Mouse (Mus musculus) mouse embryonic stem cell (cell line): ENCODE results near the gene Mrm3.

Source experiments
- in situ Hi-C, 2 experiments: fragments of 300-500 bp; cut with MboI; formaldehyde crosslinking; loops; 1 replicate in 1 of 2; 3 replicates in 1 of 2; pipeline ENCODE4 v1.14.3; 2019 to 2020; ENCODE audit warnings: low sequenced_read_pairs in 2 of 2, low pct_unique_long_range_greater_than_20kb in 1 of 2, mixed read lengths in 1 of 2; ENCODE audit not compliant: unreplicated experiment in 1 of 2

Gene Mrm3

DNA sequence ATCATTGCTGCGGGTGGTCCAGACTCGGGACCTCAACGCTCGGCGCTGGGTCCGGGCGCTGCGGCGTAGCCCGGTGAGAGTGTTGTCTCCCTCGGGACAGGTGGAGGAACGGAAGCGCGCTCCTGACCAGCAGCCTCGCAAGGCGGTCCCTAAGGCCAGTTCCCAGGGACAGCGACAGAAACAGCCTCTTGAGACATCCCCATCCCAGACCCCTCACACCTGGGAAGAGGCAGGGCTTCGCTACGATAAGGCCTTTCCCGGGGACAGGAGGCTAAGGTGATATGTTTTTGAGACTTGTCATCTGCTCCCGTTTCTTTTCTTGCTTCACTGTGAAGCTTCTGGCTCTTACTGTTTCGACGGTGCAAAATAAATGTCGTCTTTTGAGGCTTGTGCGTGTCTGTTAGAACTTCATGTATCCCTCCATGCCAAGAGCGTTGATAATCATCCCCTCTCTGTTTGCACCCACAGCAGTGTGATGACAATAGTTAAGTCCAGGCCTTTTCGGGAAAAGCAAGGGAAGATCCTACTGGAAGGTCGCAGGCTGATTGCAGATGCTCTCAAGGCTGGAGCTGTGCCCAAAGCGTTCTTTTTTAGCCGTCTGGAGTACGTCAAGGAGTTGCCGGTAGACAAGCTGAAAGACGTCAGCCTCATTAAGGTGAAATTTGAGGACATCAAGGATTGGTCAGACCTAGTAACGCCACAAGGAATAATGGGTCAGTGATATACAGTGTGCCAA is 464 bp downstream of the Mrm3 start:
- in situ Hi-C loops, result no loop called here

GRCm38 (mm10) chr11:76246439-76246838 is 2.9 kb downstream of the Mrm3 start:
- in situ Hi-C loops, result no loop called here

DNA sequence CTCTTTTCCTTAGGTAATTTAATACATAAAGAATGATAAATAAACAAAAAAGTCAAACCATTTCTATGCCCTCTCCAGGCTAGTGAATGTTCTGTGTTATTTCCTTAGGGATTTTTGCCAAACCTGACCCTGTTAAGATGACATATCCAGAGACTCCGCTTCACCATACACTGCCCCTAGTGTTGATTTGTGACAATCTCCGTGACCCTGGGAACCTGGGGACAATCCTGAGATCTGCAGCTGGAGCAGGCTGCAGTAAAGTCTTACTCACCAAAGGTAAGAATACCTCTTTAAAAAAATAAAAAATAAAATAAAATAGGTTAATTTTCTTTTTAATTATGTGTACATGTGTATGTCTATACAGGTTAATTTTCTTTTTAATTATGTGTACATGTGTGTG is 3.7 kb downstream of the Mrm3 start:
- in situ Hi-C loops, result no loop called here

DNA sequence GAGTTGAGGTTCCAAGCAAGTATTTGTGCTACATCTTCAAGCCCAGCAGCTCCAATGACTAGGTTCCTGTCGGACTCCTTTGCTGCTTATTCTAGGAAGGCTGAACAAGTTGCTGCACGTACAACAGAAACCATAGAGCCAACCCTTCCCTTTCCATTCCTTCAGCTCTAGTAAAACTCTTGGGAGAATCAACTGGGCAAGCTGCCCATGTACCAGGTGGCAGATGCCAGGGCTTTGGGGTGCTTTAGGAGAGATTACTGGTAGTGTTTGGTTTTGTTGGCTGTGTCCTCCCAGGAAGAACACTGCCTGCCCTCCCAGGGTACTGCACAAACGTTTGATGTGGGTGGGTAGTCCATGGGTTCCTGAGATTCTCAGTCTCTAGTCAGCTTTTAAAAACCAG is 8.5 kb downstream of the Mrm3 start:
- in situ Hi-C loops, result loop anchor here (5.0 kb wide), 2 partner anchors 145 to 150 kb away; partner anchors contain the start of gene Nxn (in 1 of the 2)

GRCm38 (mm10) chr11:76253145-76253917 is 9.8 kb downstream of the Mrm3 start:
- in situ Hi-C loops, result loop anchor here (5.0 kb wide), 2 partner anchors 144 to 149 kb away; partner anchors contain the start of gene Nxn (in 1 of the 2)

DNA sequence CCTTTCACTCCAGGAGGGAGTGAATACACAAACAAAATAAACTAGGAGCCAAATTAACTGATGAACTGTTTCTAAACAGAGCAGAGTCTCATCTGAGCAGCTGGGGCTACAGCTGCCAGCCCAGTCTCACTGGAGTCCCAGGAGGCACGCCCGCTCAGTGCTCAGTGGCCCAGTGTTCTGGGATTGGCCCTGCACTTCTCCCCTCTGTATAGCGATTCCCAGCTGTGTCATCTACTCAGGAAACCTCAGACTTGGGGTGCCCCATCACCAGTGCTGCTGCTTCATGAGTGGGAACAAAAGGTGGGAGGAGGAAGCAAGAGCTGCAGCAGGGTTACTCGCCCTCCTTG is 10.4 kb downstream of the Mrm3 start:
- in situ Hi-C loops, result loop anchor here (5.0 kb wide), 2 partner anchors 143 to 148 kb away; partner anchors contain the start of gene Nxn (in 1 of the 2)

DNA sequence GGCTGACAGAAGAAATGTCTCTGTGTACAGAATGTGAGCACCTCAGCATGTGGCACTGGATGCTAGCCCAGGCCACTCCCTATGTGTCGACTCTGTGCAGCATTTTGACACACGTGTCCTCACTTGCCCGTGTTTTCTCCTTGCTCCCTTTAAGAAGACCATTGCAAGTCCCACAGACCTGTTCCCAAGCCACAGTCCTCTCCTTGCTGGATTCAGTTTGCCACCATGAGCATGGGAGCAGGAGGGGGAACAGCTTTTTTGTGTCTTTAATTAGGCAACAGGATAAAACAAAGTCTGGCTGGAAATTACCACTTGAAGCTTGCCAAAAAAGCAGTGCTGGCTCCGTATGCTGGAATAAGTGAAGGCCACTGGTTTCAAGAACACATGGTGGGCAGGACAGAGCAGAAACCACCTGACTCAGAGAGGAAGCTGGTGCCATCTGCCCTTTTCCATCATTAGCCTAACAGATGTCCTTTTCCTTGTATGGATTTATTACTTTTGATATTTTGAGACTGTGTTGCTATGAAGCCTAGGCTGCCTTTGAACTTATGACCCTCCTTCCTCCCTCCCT is 12.0 kb downstream of the Mrm3 start:
- in situ Hi-C loops, result no loop called here

DNA sequence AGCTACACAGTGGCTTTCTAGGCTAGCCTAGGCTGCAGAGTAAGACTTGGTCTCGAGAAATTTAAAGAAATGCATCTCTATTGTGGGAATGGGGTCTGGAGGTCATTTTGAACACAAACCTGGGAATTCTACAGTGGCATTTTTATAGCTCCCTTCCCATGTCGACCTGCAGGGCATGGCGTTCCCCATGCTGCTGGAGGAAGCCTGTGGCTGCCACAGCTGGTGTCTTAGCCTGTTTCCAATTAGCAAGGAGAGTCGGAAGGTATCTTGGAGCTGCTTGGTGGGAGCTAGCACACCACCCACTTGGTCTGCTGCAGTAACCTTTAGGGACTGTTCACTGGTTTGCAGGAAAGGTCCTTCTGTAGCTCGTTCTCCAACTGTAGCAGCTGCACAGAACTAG is 12.6 kb downstream of the Mrm3 start:
- in situ Hi-C loops, result no loop called here

GRCm38 (mm10) chr11:76257386-76257785 is 13.9 kb downstream of the Mrm3 start:
- in situ Hi-C loops, result no loop called here

DNA sequence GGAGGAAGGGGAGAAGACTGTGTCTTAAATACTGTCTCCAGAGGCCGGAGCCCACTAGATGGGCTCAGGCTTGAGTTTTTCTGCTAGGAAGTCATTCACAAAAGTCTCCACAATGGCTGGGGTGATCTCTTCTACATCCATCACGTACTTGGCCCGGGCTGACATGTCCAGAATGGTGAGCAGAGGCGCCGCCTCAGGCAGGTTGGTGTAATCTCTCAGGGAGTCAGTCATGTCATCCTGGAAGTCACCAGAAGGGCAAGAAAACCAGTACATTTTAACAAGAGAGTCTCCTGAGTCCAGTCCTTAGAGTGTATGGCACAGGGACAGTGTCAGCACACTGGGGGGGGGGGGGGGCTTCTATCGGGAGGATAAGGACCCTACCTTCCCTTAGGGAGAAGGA is 15.0 kb downstream of the Mrm3 start:
- in situ Hi-C loops, result no loop called here

DNA sequence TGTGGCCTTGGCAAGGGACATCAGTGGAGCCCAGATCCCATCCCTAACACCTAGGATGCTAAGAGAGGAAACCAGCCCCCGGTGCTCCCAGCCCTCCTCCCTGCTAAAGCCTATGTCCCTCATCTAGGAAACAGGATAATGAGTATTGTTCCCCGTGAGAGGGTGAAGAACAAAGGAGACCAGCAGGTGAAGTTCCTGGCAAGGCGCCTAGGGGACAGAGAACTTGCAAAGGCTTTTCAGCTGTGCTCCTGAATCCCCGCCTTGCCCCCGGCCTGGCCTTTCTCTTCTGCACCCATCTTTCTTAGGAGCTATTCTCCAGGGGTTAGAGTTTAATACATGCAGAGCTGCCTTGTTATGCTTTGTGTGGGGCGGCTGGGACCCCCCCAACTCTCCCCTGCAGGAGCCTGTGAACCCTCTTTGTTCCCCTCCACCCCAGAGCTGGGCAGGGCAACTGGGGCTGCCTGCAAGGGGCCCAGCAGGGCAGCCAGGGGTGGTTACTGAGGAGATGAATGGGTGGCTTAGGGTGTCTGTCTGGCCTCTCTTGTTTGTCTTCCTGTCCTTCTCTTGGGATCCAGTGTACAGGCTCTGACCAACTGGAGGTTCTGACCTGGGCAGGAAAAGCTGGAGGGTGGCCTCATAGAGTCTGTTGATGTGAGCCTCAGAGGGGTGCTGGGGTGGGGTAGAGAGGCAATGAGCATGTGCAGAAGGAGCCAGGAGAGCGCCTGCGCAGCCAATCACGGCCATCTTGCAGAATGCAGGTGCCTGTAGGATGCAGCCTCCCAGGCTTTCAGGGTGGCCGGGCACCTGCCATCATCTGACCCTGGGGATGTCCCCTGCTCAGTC is 16.9 kb downstream of the Mrm3 start:
- in situ Hi-C loops, result no loop called here

DNA sequence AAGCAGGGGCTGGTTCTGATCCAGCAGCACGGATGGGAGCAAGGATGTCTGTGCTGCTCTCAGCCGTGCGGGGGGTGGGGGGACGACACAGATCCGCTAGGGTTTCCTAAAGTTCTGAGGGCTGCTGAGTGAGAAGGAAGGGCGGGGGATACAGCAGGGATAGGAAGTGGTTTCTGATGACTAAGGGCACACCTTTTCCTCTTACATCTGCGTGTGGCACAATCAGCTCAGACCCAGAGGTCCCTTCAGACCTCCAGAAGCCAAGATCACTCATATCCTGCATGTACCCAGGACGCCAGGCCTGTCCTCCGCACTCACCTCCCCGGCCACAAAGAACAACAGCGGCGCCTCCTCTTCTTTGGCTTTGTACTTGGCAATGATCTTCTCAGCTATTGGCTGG is 17.7 kb downstream of the Mrm3 start:
- in situ Hi-C loops, result no loop called here

DNA sequence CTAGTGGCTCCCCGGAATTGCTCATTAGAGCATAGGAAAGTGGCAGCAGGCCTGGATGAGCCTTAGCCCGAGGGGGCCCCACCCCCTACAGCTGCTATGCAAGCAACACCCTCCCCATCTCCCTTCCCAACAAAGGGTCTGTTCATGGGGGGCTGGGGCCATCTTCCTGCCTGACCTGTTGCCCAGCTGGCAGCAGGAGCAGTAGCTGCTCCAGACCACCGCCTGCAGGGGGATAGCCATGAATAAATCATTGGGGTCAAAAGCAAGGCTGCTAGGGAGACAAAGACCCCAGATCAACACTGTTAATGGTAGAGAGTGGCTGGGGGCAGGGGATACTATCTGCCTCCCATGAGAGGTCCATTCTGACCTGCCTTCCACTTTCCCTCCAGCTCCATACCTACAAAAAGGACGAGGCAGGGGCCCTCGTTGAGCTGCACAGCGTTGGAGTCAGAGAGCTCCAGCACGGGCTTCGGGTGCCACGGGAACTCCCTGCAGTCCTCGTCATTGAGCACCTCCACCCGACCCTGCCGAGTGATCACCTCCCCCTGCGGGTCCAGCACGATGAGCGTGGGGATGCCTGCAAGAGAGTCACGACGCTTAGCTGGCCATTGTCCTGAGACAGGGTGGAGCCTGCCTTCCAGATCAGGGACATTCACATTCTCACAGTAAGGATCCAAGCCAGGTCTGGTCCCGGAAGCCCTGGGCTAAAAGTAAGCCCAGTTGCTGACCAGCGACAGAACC is 19.3 kb downstream of the Mrm3 start:
- in situ Hi-C loops, result no loop called here

DNA sequence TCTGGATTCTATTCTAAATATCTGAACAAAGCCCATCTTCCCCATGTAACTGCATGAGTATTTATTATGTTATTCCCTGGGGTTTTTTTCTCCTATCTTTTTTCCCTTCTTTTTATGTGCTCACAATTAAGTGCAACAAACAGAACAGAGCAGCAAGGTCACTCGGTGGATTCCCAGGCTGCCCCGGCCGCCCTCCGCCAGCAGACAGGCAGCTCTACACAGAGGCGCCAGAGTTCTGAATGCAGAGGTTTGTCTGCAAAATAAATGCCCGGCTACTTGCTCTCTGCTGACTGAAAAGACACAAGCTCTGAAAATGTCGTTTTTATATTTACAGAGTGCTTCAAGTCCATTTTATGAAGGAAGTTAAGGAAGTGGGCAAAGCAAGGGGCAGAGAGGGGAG is 24.0 kb downstream of the Mrm3 start:
- in situ Hi-C loops, result no loop called here

DNA sequence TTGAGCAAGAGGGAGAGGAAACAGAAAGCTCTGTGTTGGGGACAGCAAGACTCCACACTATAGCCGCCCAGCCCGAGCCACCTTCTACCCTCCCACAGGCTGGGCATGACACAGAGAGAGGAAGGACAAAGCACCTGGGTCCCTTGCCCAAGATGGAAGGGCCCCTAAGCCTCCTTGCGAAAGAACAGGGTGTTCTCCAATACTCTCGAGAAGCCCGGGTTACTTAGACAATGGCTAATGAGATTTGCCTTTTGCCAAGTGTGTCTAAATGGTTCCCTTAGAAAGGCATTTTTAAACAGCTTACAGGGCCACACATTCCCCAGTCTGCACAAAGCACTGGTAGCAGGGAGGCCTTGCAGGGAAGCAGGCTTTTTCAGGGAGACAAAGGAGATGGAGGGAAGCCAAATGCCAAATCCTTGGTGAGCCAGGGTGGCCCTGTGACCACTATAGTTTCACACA is 24.5 kb downstream of the Mrm3 start:
- in situ Hi-C loops, result no loop called here

DNA sequence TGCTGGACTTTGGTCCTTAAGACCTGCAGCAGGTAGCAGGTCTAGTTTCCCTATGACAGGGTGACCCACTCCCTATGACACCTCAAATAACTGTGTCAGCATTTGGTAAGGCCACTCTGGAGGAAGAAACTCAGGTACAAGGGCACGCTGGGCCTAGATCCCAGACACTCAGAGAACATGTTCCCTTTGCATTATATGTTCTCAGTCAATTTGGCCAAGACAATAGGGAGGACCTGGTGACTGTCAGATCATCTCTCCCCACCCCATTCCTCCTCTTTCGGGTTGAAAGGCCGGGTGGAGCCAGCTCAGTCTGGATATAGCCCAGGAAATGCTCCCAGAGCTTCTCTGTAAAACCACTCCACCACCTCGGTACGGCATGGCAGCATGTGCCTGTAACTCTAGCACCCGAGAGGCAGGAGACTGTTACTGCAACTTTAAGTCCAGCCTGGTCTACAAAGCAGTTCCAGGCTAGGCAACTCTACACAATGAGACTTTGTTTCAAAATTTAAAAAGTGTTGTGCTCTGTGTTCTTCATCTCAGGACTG is 25.1 kb downstream of the Mrm3 start:
- in situ Hi-C loops, result no loop called here

DNA sequence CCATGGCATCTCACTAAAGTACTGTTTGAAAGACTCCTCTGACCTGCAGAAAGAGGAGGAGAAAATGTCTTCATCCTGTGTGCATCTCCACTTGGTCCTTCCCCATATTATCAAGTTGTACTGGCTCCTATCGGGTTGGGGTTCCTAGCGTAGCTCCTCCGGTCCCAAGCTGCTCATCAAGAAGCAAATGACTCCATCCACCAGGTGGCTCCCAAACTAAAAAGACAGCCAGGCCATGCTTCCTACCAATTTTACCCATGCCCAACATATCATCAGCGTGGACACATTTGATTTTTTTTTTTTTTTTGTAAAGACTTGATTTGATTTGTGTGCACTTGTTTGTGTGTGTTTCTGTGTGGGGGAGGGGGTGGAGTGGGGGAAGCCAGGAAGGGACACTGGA is 28.9 kb downstream of the Mrm3 start:
- in situ Hi-C loops, result no loop called here
